Mouse (Mus musculus): ENCODE results near the gene Olfr15. TPM values are rescaled to one million over a fixed set of nuclear protein-coding genes. Genes with fewer than 3 reads are reported as not detected.
"Not testable (repeated sequence)": the region's sequence is repeated elsewhere in the genome, so short reads cannot be mapped to it uniquely, and the experiment has no call there.

The Olfr15 gene
- polyA plus RNA-seq, 1 experiment, result not detected

GRCm38 (mm10) chr16:3847871-3848270 lies 17.2 kb downstream of the Olfr15 start:
- WGBS, result 80% methylated on average over 4 of the region's 4 CpGs
- H3K4me1 ChIP-seq (ENCODE audit: control insufficient read depth, insufficient read depth, insufficient read length), result no peaks in the 10 kb centered on the region

GRCm38 (mm10) chr16:3848416-3848815 lies 17.7 kb downstream of the Olfr15 start:
- WGBS, result 82% methylated on average over 3 of the region's 3 CpGs
- H3K4me1 ChIP-seq (ENCODE audit: control insufficient read depth, insufficient read depth, insufficient read length), result no peaks in the 10 kb centered on the region
- no peak overlapping the region for H3K27ac ChIP-seq (ENCODE audit: insufficient read depth, low read length)
- no peaks in the 10 kb centered on the region for H3K36me3 ChIP-seq (ENCODE audit: control insufficient read depth, insufficient read depth, low read length)
- H3K27me3 ChIP-seq (ENCODE audit: control insufficient read depth, insufficient read depth, low read length), result no peaks in the 10 kb centered on the region
- no peak for DNase-seq (ENCODE audit: low read depth in 1 of 2, low spot score in 2 of 2)
- H3K4me3 ChIP-seq (ENCODE audit: extremely low read depth, insufficient read depth, insufficient read length), result no peak overlapping the region
- no peak for TF ChIP-seq CTCF (IDR thresholded peaks at IDR 0.05; ENCODE audit: extremely low read depth, insufficient read depth, insufficient read length, insufficient replicate concordance)
- no peak for TF ChIP-seq POLR2A (IDR thresholded peaks at IDR 0.05; ENCODE audit: low read depth, low read length)

More at GRCm38 (mm10) chr16:3847871-3848270, 17.2 kb downstream of the Olfr15 start:
- H3K36me3 ChIP-seq (ENCODE audit: control insufficient read depth, insufficient read depth, low read length), result no peaks in the 10 kb centered on the region
- no peak overlapping the region for H3K27ac ChIP-seq (ENCODE audit: insufficient read depth, low read length)
- DNase-seq (ENCODE audit: low read depth in 1 of 2, low spot score in 2 of 2), result no peak
- H3K4me3 ChIP-seq (ENCODE audit: extremely low read depth, insufficient read depth, insufficient read length), result no peak overlapping the region
- TF ChIP-seq POLR2A (IDR thresholded peaks at IDR 0.05; ENCODE audit: low read depth, low read length) (no peak), CTCF (IDR thresholded peaks at IDR 0.05; ENCODE audit: extremely low read depth, insufficient read depth, insufficient read length, insufficient replicate concordance) (no peak)
- no peaks in the 10 kb centered on the region for H3K27me3 ChIP-seq (ENCODE audit: control insufficient read depth, insufficient read depth, low read length)

- not testable (repeated sequence) for H3K4me3 ChIP-seq (ENCODE audit: extremely low read depth, insufficient read depth, insufficient read length); DNase-seq (ENCODE audit: low read depth in 1 of 2, low spot score in 2 of 2); H3K27ac ChIP-seq (ENCODE audit: insufficient read depth, low read length); H3K27me3 ChIP-seq (ENCODE audit: control insufficient read depth, insufficient read depth, low read length); H3K4me1 ChIP-seq (ENCODE audit: control insufficient read depth, insufficient read depth, insufficient read length); H3K36me3 ChIP-seq (ENCODE audit: control insufficient read depth, insufficient read depth, low read length)
- 89% methylated on average over 13 of the region's 13 CpGs for WGBS
Observed at GRCm38 (mm10) chr16:3851301-3851700, 20.6 kb downstream of the Olfr15 start.

- no peaks in the 10 kb centered on the region for H3K4me1 ChIP-seq (ENCODE audit: control insufficient read depth, insufficient read depth, insufficient read length)
- TF ChIP-seq POLR2A (IDR thresholded peaks at IDR 0.05; ENCODE audit: low read depth, low read length) (no peak), CTCF (IDR thresholded peaks at IDR 0.05; ENCODE audit: extremely low read depth, insufficient read depth, insufficient read length, insufficient replicate concordance) (no peak)
- WGBS, result 91% methylated on average over 12 of the region's 12 CpGs
- no peaks in the 10 kb centered on the region for H3K36me3 ChIP-seq (ENCODE audit: control insufficient read depth, insufficient read depth, low read length)
- DNase-seq (ENCODE audit: low read depth in 1 of 2, low spot score in 2 of 2), result no peak
- no peak overlapping the region for H3K27ac ChIP-seq (ENCODE audit: insufficient read depth, low read length)
- H3K27me3 ChIP-seq (ENCODE audit: control insufficient read depth, insufficient read depth, low read length), result no peaks in the 10 kb centered on the region
- no peak overlapping the region for H3K4me3 ChIP-seq (ENCODE audit: extremely low read depth, insufficient read depth, insufficient read length)
Observed at GRCm38 (mm10) chr16:3852586-3852985, 21.9 kb downstream of the Olfr15 start.

GRCm38 (mm10) chr16:3854437-3855182 lies 23.9 kb downstream of the Olfr15 start:
- WGBS, result 91% methylated on average over 11 of the region's 11 CpGs
- Histone ChIP-seq H3K4me1 (ENCODE audit: control insufficient read depth, insufficient read depth, insufficient read length) (no peaks in the 10 kb centered on the region; the same call in 1 of the 2 replicates), H3K4me3 (ENCODE audit: extremely low read depth, insufficient read depth, insufficient read length) (no peak overlapping the region), H3K27me3 (ENCODE audit: control insufficient read depth, insufficient read depth, low read length) (no peaks in the 10 kb centered on the region), H3K36me3 (ENCODE audit: control insufficient read depth, insufficient read depth, low read length) (no peaks in the 10 kb centered on the region), H3K27ac (ENCODE audit: insufficient read depth, low read length) (no peak overlapping the region)
- TF ChIP-seq CTCF (IDR thresholded peaks at IDR 0.05; ENCODE audit: extremely low read depth, insufficient read depth, insufficient read length, insufficient replicate concordance) (no peak), POLR2A (IDR thresholded peaks at IDR 0.05; ENCODE audit: low read depth, low read length) (no peak)
- no peak for DNase-seq (ENCODE audit: low read depth in 1 of 2, low spot score in 2 of 2)

GRCm38 (mm10) chr16:3855776-3856175 lies 25.1 kb downstream of the Olfr15 start:
- Histone ChIP-seq H3K36me3 (ENCODE audit: control insufficient read depth, insufficient read depth, low read length) (peaks cover under 1% of the 10 kb centered on the region), H3K27me3 (ENCODE audit: control insufficient read depth, insufficient read depth, low read length) (no peaks in the 10 kb centered on the region), H3K4me1 (ENCODE audit: control insufficient read depth, insufficient read depth, insufficient read length) (no peaks in the 10 kb centered on the region; the same call in 1 of the 2 replicates), H3K4me3 (ENCODE audit: extremely low read depth, insufficient read depth, insufficient read length) (no peak overlapping the region), H3K27ac (ENCODE audit: insufficient read depth, low read length) (no peak overlapping the region)
- DNase-seq (ENCODE audit: low read depth in 1 of 2, low spot score in 2 of 2), result no peak
- TF ChIP-seq POLR2A (IDR thresholded peaks at IDR 0.05; ENCODE audit: low read depth, low read length), result no peak
- no peak for TF ChIP-seq CTCF (IDR thresholded peaks at IDR 0.05; ENCODE audit: extremely low read depth, insufficient read depth, insufficient read length, insufficient replicate concordance)
- 48% methylated on average over 1 of the region's 1 CpGs for WGBS

- H3K27me3 ChIP-seq (ENCODE audit: control insufficient read depth, insufficient read depth, low read length), result no peaks in the 10 kb centered on the region
- 20% methylated on average over 4 of the region's 4 CpGs for WGBS
- no peaks in the 10 kb centered on the region; the same call in 1 of the 2 replicates for H3K4me1 ChIP-seq (ENCODE audit: control insufficient read depth, insufficient read depth, insufficient read length)
- H3K4me3 ChIP-seq (ENCODE audit: extremely low read depth, insufficient read depth, insufficient read length), result no peak overlapping the region
- peaks cover 3% of the 10 kb centered on the region for H3K36me3 ChIP-seq (ENCODE audit: control insufficient read depth, insufficient read depth, low read length)
- no peak for DNase-seq (ENCODE audit: low read depth in 1 of 2, low spot score in 2 of 2)
- TF ChIP-seq POLR2A (IDR thresholded peaks at IDR 0.05; ENCODE audit: low read depth, low read length), result no peak
- TF ChIP-seq CTCF (IDR thresholded peaks at IDR 0.05; ENCODE audit: extremely low read depth, insufficient read depth, insufficient read length, insufficient replicate concordance), result no peak
- no peak overlapping the region for H3K27ac ChIP-seq (ENCODE audit: insufficient read depth, low read length)
Observed at GRCm38 (mm10) chr16:3859254-3859653, 28.6 kb downstream of the Olfr15 start.

All from spleen, adult 2 months (tissue).